Mouse (Mus musculus) heart, adult 8-10 months (tissue): ENCODE data around the gene Gtf3c5. TPM values are rescaled to one million over a fixed set of nuclear protein-coding genes. Genes with fewer than 3 reads are reported as not detected.
A peak's percentile ranks its signal among the peaks of the same experiment; 100 is the strongest.

Experiments used
- DNase-seq: peaks from one replicate; pipeline ENCODE4 v3.0.0; 2022; ENCODE audit warnings: low spot score
- total RNA-seq, 4 experiments: library from RNA; stranded (reverse); gene quantifications; 2 replicates each; pipeline ENCODE4 v1.2.4; 2022

The Gtf3c5 gene
- total RNA-seq, 4 experiments from 2014 or later: 9.9 to 13.2 (median 10.6) TPM

GRCm38 (mm10) chr2:28607341-28608165 is 24.0 kb upstream of the Gtf3c5 start:
- no peak for DNase-seq

DNA sequence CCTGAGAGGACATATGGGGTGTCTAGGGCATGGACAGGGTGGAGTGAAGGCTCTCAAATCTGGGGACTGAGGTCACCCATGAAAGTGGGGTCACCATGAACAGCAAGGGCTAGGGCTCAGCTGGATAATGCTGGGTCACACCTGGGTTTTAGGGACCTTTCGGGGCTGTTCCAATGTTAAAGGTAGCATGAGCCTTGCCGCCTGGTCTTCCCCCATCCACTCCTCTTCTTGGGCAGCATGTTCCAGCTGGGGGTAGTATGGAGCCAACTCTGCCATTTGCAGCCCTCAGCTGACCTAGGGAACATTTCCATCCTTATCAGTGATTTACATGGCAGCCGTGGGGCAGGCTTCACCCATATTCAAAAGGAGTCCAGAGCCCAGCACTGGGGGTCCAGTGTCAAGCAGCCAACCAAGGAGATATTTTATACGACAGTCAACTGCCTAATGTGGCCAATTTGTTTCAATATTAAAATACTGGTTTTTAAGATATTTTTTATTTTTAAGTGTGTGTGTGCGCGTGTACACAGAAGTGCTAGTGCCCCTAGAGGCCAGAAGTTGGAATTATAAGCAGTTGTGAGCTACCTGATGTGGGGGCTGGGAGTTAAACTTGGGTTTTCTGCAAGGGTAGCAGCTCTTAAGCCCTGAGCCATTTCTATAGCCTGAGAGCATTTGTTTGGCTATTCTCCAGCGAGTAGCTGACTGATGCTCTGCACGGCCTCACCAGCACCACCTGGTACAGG is 23.2 kb upstream of the Gtf3c5 start:
- DNase-seq: no peak

DNA sequence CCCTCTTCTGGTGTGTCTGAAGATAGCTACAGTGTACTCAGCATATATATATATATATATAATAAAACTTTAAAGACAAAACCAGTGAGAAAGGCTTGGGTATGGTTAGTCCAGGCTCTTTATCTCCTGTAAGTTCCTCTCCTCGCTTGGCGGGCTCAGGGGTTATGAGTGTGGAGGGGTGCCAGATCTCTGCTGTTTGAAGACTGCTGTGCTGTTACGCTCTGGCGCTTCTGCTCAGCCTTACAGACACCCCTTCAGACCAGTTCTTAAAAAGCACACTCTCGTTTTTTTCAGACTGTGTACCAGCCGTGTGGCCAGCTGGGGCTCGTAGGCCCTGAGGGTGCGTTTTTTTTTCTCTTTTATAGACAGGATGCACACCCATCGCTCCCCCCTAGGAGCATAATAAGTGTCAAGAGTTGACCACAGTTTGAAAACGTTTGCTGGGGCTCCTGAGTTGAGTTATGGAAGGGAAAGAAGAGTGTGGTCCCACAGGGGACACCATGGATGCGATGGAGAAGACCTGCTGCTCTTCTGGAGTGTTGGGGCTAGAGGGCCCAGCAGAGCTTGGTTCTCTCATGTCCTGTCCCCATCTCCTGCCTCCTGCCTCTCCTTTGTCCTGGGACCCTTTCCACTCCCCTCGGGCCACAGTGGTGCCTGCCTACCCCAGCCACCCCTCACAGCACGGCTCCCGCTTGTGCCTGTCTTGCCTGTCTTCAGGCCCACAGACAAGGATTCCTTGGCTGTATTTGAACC is 22.4 kb upstream of the Gtf3c5 start:
- no peak for DNase-seq

- DNase-seq: no peak
These were observed 20.0 kb upstream of the Gtf3c5 start for GRCm38 (mm10) chr2:28603542-28603941.

- DNase-seq: no peak
These were observed 18.4 kb upstream of the Gtf3c5 start for GRCm38 (mm10) chr2:28601720-28602590.

- no peak for DNase-seq
These were observed 16.0 kb upstream of the Gtf3c5 start for GRCm38 (mm10) chr2:28599569-28599900.

- DNase-seq: no peak
These were observed 15.4 kb upstream of the Gtf3c5 start for GRCm38 (mm10) chr2:28598692-28599568.

DNA sequence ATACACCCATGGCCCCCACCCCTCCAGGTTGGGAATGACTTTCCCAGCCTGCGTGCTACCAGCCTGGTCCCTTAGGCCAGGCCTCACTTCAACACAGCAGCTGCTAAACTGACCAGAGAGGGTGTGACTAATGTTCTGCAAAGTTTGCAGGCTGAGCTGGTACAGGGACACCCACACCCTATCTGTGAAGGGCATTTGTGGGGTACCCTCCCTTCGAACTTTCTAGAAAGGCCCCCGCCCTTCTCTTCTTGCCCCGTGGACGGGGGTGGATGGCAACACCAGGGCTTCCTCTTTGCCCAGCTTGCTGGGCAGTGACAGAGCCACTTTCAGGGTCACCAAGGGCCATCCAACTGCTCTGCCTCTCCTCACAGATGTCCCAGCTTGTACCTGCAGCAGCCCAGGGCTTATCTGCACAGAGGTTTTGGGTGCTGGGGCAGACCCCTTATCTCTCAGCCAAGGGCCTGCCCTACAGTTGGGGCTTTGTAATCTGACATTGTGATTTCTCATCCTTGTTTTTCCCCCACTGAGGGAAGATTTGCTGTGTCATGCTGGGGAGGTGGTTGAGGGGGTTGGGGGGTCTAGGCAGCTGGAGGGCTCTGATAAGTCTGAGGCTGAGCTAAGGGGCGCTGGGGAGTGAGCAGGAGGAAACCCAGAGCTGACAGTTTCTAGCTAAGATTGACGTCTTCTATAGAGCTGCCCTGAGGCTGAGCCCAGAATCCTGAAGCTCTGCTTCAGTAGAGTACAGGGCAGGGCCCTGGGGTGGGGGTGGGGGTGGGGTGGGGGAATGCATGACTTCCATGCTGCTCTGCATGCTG is 14.4 kb upstream of the Gtf3c5 start:
- no peak for DNase-seq

DNA sequence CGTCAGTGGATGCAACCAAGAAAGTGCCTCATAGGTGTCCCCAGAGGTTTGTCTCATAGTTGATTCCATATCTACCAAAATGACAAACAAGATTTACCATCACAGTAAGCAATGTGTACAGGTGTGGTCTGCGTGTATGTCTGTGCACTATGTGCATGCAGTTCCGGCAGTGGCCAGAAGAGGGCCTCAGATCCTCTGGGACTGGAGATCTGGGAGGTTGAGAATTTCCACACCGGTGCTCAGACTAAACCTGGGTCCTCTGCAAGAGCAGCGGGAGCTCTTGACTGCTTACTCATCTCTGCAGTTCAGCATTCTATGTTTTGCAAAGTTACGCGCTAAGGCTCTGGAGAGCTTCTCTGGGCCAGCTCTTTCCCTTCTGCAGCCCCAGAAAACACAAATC is 13.4 kb upstream of the Gtf3c5 start:
- no peak for DNase-seq

DNA sequence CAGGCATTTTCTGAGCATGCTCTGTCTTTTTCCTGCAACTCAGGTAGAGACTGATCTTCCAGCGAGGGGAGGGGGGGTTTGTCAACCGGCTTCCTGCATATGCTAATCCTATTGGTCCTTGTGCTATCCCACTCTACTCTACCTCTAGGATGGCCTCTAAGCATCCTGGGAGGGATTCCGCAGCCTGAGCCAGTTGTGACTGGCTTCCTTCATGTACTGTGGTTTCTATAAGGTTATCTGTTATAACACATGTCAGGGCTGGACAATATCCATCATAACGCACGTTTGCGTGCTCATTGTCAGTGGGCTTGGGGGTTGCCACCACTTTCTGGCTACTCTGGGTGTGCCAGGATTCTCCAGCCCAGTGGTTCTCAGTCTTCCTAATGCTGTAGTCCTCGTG is 12.5 kb upstream of the Gtf3c5 start:
- no peak for DNase-seq

GRCm38 (mm10) chr2:28592809-28593208 is 9.3 kb upstream of the Gtf3c5 start:
- peak; percentile 45 for DNase-seq

DNA sequence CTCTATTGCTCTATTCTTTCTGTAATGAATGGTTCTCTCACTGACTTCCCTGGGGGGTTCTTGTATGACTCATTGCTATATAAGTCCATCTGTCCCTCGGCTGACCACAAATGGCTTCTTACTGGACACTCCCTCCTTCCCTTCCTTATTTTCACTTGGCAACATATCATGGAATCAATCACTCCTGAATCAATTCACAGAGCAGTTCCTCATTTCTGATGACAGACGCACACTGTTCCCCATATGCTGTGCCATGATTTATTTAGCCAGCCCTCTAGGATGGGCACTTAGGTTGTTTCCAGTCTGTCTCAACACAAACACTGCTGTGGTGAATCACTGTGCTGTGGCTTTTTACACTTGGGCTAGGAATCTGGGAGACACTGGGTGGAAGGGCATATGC is 7.9 kb upstream of the Gtf3c5 start:
- peak; percentile 24 for DNase-seq

GRCm38 (mm10) chr2:28588574-28588973 is 5.0 kb upstream of the Gtf3c5 start:
- DNase-seq: no peak

GRCm38 (mm10) chr2:28585730-28586129 is 2.2 kb upstream of the Gtf3c5 start:
- DNase-seq: no peak

- DNase-seq: peak; percentile 83
These were observed 1.6 kb upstream of the Gtf3c5 start for GRCm38 (mm10) chr2:28585043-28585571.

GRCm38 (mm10) chr2:28582647-28583353 is 751 bp downstream of the Gtf3c5 start:
- DNase-seq: peak; percentile 89

DNA sequence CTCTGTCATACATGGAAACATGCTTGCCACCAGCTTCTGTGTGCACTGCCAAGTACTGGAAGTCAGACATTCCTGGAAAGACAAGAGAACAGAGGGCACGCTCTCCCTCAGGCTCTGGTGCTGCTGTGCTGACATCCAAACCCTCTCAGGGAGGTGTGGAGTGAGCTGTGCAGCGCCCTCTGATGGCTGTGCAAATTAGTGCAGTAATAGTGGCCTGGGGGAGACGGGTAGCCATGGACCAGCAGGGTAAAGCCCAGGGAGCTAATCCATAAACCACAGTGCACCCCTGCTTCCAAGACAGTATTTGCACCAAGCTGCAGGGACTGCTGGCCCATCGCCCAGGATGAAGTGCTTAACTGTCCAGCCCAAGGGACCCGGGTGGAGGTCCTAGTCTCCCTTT is 5.5 kb downstream of the Gtf3c5 start:
- DNase-seq: no peak

DNA sequence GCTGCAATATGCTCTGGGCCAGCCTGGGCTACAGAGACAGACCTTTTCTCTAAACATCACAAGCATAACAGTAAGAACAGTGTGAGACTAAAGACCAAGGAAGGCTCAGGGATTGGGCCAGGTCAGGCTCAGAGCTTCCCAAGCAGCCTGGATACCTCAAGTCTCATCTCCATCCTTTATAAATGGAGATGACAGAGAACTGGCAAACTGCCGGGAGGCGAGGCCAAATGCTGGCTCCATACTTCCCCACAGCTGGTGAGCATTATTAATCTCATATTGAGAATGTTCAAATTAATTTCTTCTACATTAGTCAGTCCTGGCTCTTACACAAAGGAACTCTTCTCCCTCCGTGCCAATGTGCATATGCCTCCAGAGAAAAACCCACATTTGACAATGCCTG is 6.7 kb downstream of the Gtf3c5 start:
- DNase-seq: no peak

DNA sequence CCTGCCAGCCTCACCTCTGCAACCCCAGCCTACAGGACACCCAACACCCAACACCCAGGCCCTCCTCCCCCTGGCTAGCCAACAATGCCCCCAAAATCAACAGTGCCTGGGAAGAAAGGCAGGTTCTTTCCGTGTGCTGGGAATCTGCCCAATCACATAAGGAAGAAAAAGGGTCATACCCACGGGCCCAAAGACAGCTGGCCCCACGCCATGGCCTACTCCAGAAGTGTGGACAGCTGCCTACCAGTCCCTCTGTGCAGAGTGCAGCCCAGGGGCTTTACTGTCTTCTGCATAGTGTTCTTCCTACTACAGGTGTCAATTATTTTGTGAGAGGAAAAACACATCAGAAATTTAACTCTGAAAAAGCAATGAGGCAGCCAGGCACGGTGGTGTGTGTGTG is 8.2 kb downstream of the Gtf3c5 start:
- no peak for DNase-seq
